Mouse (Mus musculus): ENCODE data around the gene Susd6.

Gene Susd6

GRCm38 (mm10) chr12:80928881-80929280, 138.6 kb downstream of the Susd6 start:
- DNase-seq (ENCODE audit: low read depth, low spot score) = no peak

GRCm38 (mm10) chr12:80930141-80930540, 139.8 kb downstream of the Susd6 start:
- DNase-seq (ENCODE audit: low read depth, low spot score) = no peak
